Mouse (Mus musculus) testis, postnatal 10 days (tissue): ENCODE measurements around the gene Syp.

Experiments used
- DNase-seq: peaks from one replicate; pipeline ENCODE4 v3.0.0; 2021; ENCODE audit warnings: low spot score

Syp gene

GRCm38 (mm10) chrX:7662936-7663335 lies 24.7 kb downstream of the Syp start:
- DNase-seq: no peak

GRCm38 (mm10) chrX:7664791-7665190 lies 26.5 kb downstream of the Syp start:
- DNase-seq: no peak

- DNase-seq: no peak
Observed at GRCm38 (mm10) chrX:7665739-7666502, 27.6 kb downstream of the Syp start.

- DNase-seq: peak; percentile 78
Observed at GRCm38 (mm10) chrX:7670390-7670881, 32.2 kb downstream of the Syp start.

- DNase-seq: no peak
Observed at GRCm38 (mm10) chrX:7670921-7671623, 32.8 kb downstream of the Syp start, which contains the start of gene Plp2. Gene Plp2, minus strand, starts transcription at chrX:7671390.

GRCm38 (mm10) chrX:7672739-7673138 lies 34.5 kb downstream of the Syp start:
- DNase-seq: no peak

GRCm38 (mm10) chrX:7673578-7674281 lies 35.5 kb downstream of the Syp start:
- DNase-seq: no peak

- no peak for DNase-seq
Observed at GRCm38 (mm10) chrX:7674284-7675000, 36.2 kb downstream of the Syp start.

GRCm38 (mm10) chrX:7675001-7675380 lies 36.7 kb downstream of the Syp start:
- DNase-seq: no peak

GRCm38 (mm10) chrX:7678986-7679385 lies 40.7 kb downstream of the Syp start:
- no peak for DNase-seq

- DNase-seq: peak; percentile 90
Observed at GRCm38 (mm10) chrX:7679405-7680056, 41.3 kb downstream of the Syp start.

GRCm38 (mm10) chrX:7680057-7680412 lies 41.8 kb downstream of the Syp start:
- DNase-seq: no peak

GRCm38 (mm10) chrX:7680864-7681263 lies 42.6 kb downstream of the Syp start, which contains the start of gene Magix:
Gene Magix, minus strand, starts transcription at chrX:7681251.
- no peak for DNase-seq

- DNase-seq: no peak
Observed at GRCm38 (mm10) chrX:7688321-7688720, 50.0 kb downstream of the Syp start.

GRCm38 (mm10) chrX:7690486-7690885 lies 52.2 kb downstream of the Syp start:
- DNase-seq: no peak

GRCm38 (mm10) chrX:7692862-7693261 lies 54.6 kb downstream of the Syp start:
- no peak for DNase-seq

GRCm38 (mm10) chrX:7696520-7696919 lies 58.2 kb downstream of the Syp start:
- DNase-seq: no peak

- peak; percentile 75 for DNase-seq
Observed at GRCm38 (mm10) chrX:7696954-7697381, 58.7 kb downstream of the Syp start, which contains the start of gene Gpkow. Gene Gpkow, plus strand, starts transcription at chrX:7697131.
